Mouse (Mus musculus) C2C12 (cell line): ENCODE measurements around the gene Cbfa2t3.

Experiments
- CEBPB ChIP-seq: IDR thresholded peaks from one replicate; pipeline ENCODE4 v1.6.1; 2011; ENCODE audit warnings: low read depth, mild to moderate bottlenecking, control low read depth, moderate library complexity
- CTCF ChIP-seq: IDR thresholded peaks from one replicate; pipeline ENCODE4 v1.5.1; 2011; ENCODE audit not compliant: control insufficient read depth, insufficient read depth, insufficient read length
- MAX ChIP-seq: IDR thresholded peaks from one replicate; pipeline ENCODE4 v1.6.1; 2011; ENCODE audit warnings: mild to moderate bottlenecking, control low read depth
- MYOD1 ChIP-seq: IDR thresholded peaks from one replicate; pipeline ENCODE4 v1.6.1; 2011; ENCODE audit warnings: low read depth; ENCODE audit not compliant: control insufficient read depth, insufficient read length
- MYOG ChIP-seq: IDR thresholded peaks from one replicate; pipeline ENCODE4 v1.6.1; 2011; ENCODE audit not compliant: control insufficient read depth, insufficient read length; ENCODE audit errors: extremely low read depth
- USF1 ChIP-seq: IDR thresholded peaks from one replicate; pipeline ENCODE4 v1.6.1; 2011; ENCODE audit warnings: low read depth, mild to moderate bottlenecking, control low read depth, moderate library complexity

DNA sequence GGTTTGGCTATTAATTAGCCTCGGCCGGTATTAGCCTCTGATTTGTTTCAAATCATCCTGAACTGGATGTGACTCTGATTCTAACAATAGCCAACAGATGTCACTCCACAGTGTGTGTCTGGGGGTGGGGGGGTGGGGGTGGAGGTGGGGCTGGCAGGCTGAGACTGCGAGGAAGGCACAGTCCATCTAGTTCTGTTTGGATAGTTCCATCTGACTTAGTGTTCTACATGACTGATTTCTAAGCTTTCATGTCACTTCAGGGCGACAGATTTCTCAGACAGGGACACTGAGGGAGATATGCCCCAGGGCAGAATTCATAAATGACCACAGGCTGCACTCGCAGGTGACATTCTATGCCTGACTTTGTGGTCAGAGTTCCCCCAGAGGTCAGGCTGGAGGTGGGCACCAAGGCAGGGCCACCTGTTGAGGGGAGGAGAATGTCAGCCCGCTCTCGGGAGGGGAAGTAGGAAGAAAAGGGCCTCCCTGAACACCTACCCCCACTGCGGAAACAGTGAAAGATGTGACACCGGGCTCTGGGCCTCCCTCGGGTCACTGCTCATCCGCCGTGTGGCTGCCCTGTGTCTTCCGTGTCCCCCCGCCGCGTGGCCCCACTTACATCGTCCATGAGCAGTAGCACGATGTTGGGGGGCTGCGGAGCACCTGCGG is 88.2 kb downstream of the Cbfa2t3 start:
- TF ChIP-seq CTCF (no peak), MYOG (no peak), MYOD1 (no peak), MAX (no peak), CEBPB (no peak), USF1 (no peak)
